Mouse (Mus musculus) lung, adult 2 months (tissue): ENCODE data around the gene Kmt2a. TPM values are rescaled to one million over a fixed set of nuclear protein-coding genes. Genes with fewer than 3 reads are reported as not detected.

Experiments
- DNase-seq: peaks from one replicate; pipeline ENCODE4 v3.0.0; 2022
- H3K4me1 ChIP-seq: fragments of 200-500 bp; 2 replicates; pipeline ENCODE4 v1.6.1; 2011; ENCODE audit warnings: low read length; ENCODE audit not compliant: control insufficient read depth, insufficient read depth
- H3K4me3 ChIP-seq: fragments of 200-500 bp; replicated peaks from 2 replicates; pipeline ENCODE3; 2011; ENCODE audit warnings: low read depth, mild to moderate bottlenecking, control low read depth, low read length; ENCODE audit errors: extremely low read depth
- CTCF ChIP-seq: fragments of 200-500 bp; IDR thresholded peaks from 2 replicates; pipeline ENCODE4 v1.5.1; 2011; ENCODE audit warnings: mild to moderate bottlenecking, low read length, control low read depth; ENCODE audit not compliant: insufficient read depth
- POLR2A ChIP-seq: fragments of 200-500 bp; IDR thresholded peaks from 2 replicates; pipeline ENCODE4 v1.6.1; 2011; ENCODE audit warnings: low read depth, mild to moderate bottlenecking, control low read depth, low read length, borderline replicate concordance; ENCODE audit errors: extremely low read depth
- whole genome bisulfite sequencing: fragments of 180-500 bp; shearing (Covaris S2); methylation state at CpG from one replicate; pipeline ENCODE4 v1.1.7; 2018; 5-methylcytosine and 5-hydroxymethylcytosine counted together
- polyA plus RNA-seq: library from polyadenylated mRNA; depleted of rRNA; stranded (reverse); fragments of >200 nt; gene quantifications from 2 replicates; pipeline ENCODE4 v1.2.3, GENCODE M21; 2012

Gene Kmt2a
- polyA plus RNA-seq, 1 experiment = 22.6 TPM

- peaks cover 17% of the 10 kb centered on the region for H3K4me1 ChIP-seq
- DNase-seq = no peak
- 74% methylated on average over 13 of the region's 13 CpGs for WGBS
- no peak overlapping the region for H3K4me3 ChIP-seq
- no peak for TF ChIP-seq CTCF
Measured at GRCm38 (mm10) chr9:44868336-44869094, 12.6 kb downstream of the Kmt2a start.

- Histone ChIP-seq H3K4me3 (no peak overlapping the region), H3K4me1 (peaks cover 17% of the 10 kb centered on the region)
- DNase-seq = no peak
- WGBS = 44% methylated on average over 3 of the region's 3 CpGs
- no peak for TF ChIP-seq CTCF
- TF ChIP-seq POLR2A = no peak
Measured at GRCm38 (mm10) chr9:44867664-44868063, 13.4 kb downstream of the Kmt2a start.

- H3K4me1 ChIP-seq = peaks cover 17% of the 10 kb centered on the region
- no peak overlapping the region for H3K4me3 ChIP-seq
- WGBS = 45% methylated on average over 9 of the region's 9 CpGs
- no peak for DNase-seq
- TF ChIP-seq POLR2A (no peak), CTCF (no peak)
Measured at GRCm38 (mm10) chr9:44866501-44867240, 14.4 kb downstream of the Kmt2a start.

- DNase-seq = no peak
- H3K4me1 ChIP-seq = no peaks in the 10 kb centered on the region; the same call in 1 of the 2 replicates
- TF ChIP-seq CTCF = no peak
- TF ChIP-seq POLR2A = no peak
- no peak overlapping the region for H3K4me3 ChIP-seq
Measured at GRCm38 (mm10) chr9:44861121-44861520, 20.0 kb downstream of the Kmt2a start.

GRCm38 (mm10) chr9:44858657-44859056 is 22.4 kb downstream of the Kmt2a start:
- no peak for DNase-seq
- WGBS = 87% methylated on average over 3 of the region's 3 CpGs
- H3K4me1 ChIP-seq = peaks cover 2% of the 10 kb centered on the region; the same call in 1 of the 2 replicates
- TF ChIP-seq POLR2A (no peak), CTCF (no peak)
- H3K4me3 ChIP-seq = no peak overlapping the region

GRCm38 (mm10) chr9:44857405-44857992 is 23.6 kb downstream of the Kmt2a start:
- no peak for TF ChIP-seq POLR2A
- Histone ChIP-seq H3K4me1 (peaks cover 2% of the 10 kb centered on the region; the same call in 1 of the 2 replicates), H3K4me3 (no peak overlapping the region)
- WGBS = 87% methylated on average over 17 of the region's 17 CpGs
- no peak for DNase-seq

GRCm38 (mm10) chr9:44855153-44855552 is 25.9 kb downstream of the Kmt2a start:
- no peak for TF ChIP-seq POLR2A
- no peak for TF ChIP-seq CTCF
- 64% methylated on average over 6 of the region's 6 CpGs for WGBS
- Histone ChIP-seq H3K4me3 (no peak overlapping the region), H3K4me1 (peaks cover 2% of the 10 kb centered on the region; the same call in 1 of the 2 replicates)
- no peak for DNase-seq

GRCm38 (mm10) chr9:44847446-44847845 is 33.6 kb downstream of the Kmt2a start:
- TF ChIP-seq POLR2A = no peak
- TF ChIP-seq CTCF = no peak
- WGBS = 56% methylated on average over 6 of the region's 6 CpGs
- Histone ChIP-seq H3K4me1 (no peaks in the 10 kb centered on the region; the same call in 1 of the 2 replicates), H3K4me3 (no peak overlapping the region)
- DNase-seq = no peak

GRCm38 (mm10) chr9:44841241-44841640 is 39.9 kb downstream of the Kmt2a start:
- Histone ChIP-seq H3K4me1 (no peaks in the 10 kb centered on the region), H3K4me3 (no peak overlapping the region)
- TF ChIP-seq CTCF (peak; percentile 45), POLR2A (no peak)
- 83% methylated on average over 10 of the region's 10 CpGs for WGBS
- DNase-seq = no peak
